Comparison of ENCODE assay signal across 15 mouse cellular contexts in the genomic region with DNA sequence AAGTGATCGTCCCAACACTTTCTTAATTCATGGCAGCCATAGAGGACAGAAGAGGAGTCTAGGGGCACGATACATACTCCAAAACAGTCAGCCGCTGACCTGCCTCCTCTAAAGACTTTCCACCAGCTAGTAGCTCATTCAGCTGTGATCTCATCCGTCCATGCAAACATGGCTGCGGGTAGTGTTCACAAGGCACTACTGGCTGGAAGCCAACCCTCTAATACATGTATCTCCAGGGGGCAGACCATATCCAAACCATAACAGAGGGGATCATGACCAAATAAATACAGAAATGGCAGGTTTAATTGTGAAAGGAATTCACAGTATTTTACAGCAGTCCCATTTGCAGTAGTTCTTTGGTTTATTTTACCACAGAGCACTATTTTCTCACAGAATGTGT.
A peak's percentile ranks its signal among the peaks of the same experiment; 100 is the strongest.
DNase-seq lines count a peak whose midpoint lies in the region; ATAC-seq lines count a peak whose summit lies in the region.
"Had no signal": no experiment of that assay in that cellular context is flagged by ENCODE, and none has a peak within 500 bp of the region (broad histone marks: within the 10 kb centered on the region; RNA-seq: fewer than 3 reads in every experiment).

No protein-coding gene starts in this region.

- peaks cover 11% of the 10 kb centered on the region for H3K36me3 ChIP-seq in hindbrain, embryonic 14.5 days (replicated peaks; ENCODE audit: control insufficient read depth, insufficient read depth)
- H3K36me3 ChIP-seq in hindbrain, embryonic 16.5 days (ENCODE audit: control insufficient read depth, insufficient read depth, low read length): no peaks in the 10 kb centered on the region
- no peaks in the 10 kb centered on the region for H3K36me3 ChIP-seq in neural tube, embryonic 11.5 days (ENCODE audit: control insufficient read depth, insufficient read depth, low read length)
- H3K36me3 ChIP-seq: intestine, embryonic 15.5 days; kidney, embryonic 15.5 days had no signal

- no peaks in the 10 kb centered on the region for H3K9me3 ChIP-seq in hindbrain, embryonic 14.5 days (ENCODE audit: control insufficient read depth, low read length)
- no peaks in the 10 kb centered on the region for H3K9me3 ChIP-seq in hindbrain, embryonic 16.5 days (ENCODE audit: control insufficient read depth, low read length)
- H3K9me3 ChIP-seq in neural tube, embryonic 11.5 days (ENCODE audit: control insufficient read depth, low read length): no peaks in the 10 kb centered on the region
- H3K9me3 ChIP-seq: intestine, embryonic 15.5 days; kidney, embryonic 15.5 days; midbrain, embryonic 12.5 days had no signal

- no peak overlapping the region for H3K9ac ChIP-seq in hindbrain, embryonic 14.5 days
- no peak overlapping the region for H3K9ac ChIP-seq in hindbrain, embryonic 16.5 days (ENCODE audit: low read depth, low read length)
- H3K9ac ChIP-seq in neural tube, embryonic 11.5 days (ENCODE audit: low read length): no peak overlapping the region
- H3K9ac ChIP-seq: intestine, embryonic 15.5 days; kidney, embryonic 15.5 days; midbrain, embryonic 12.5 days had no signal

- ATAC-seq in hindbrain, embryonic 14.5 days (ENCODE audit: low FRiP score): peak; percentile 43; the same call in 1 of the 2 replicates
- ATAC-seq in hindbrain, embryonic 16.5 days: no peak
- ATAC-seq in neural tube, embryonic 11.5 days (ENCODE audit: insufficient read depth, low FRiP score, low TSS enrichment): no peak
- ATAC-seq: intestine, embryonic 15.5 days had no signal

- no peak overlapping the region for H3K4me3 ChIP-seq in hindbrain, embryonic 14.5 days (replicated peaks; ENCODE audit: low read length)
- no peak overlapping the region for H3K4me3 ChIP-seq in hindbrain, embryonic 16.5 days (ENCODE audit: low read length)
- H3K4me3 ChIP-seq in neural tube, embryonic 11.5 days (ENCODE audit: low read depth, low read length): no peak overlapping the region
- H3K4me3 ChIP-seq: intestine, embryonic 15.5 days; kidney, embryonic 15.5 days; midbrain, embryonic 12.5 days had no signal

- H3K27ac ChIP-seq in hindbrain, embryonic 14.5 days: no peak overlapping the region
- H3K27ac ChIP-seq in hindbrain, embryonic 16.5 days (ENCODE audit: low read depth, low read length): no peak overlapping the region
- H3K27ac ChIP-seq in neural tube, embryonic 11.5 days (ENCODE audit: low read depth, low read length): no peak overlapping the region
- H3K27ac ChIP-seq: intestine, embryonic 15.5 days; kidney, embryonic 15.5 days; midbrain, embryonic 12.5 days had no signal

- WGBS in hindbrain, embryonic 14.5 days: 60% methylated on average over 5 of the region's 5 CpGs
- 63% methylated on average over 5 of the region's 5 CpGs for WGBS in hindbrain, embryonic 16.5 days
- WGBS in neural tube, embryonic 11.5 days: 80% methylated on average over 5 of the region's 5 CpGs

- no peak overlapping the region for H3K4me2 ChIP-seq in hindbrain, embryonic 14.5 days (replicated peaks)
- no peak overlapping the region for H3K4me2 ChIP-seq in hindbrain, embryonic 16.5 days (ENCODE audit: low read length)
- no peak overlapping the region for H3K4me2 ChIP-seq in neural tube, embryonic 11.5 days (ENCODE audit: low read depth)
- H3K4me2 ChIP-seq: heart, embryonic 11.5 days; intestine, embryonic 15.5 days; kidney, embryonic 15.5 days; midbrain, embryonic 12.5 days had no signal

- peak; percentile 52 to 55 for DNase-seq in cerebellum, postnatal 10 days
- DNase-seq in cerebellum, adult 11 months: no peak
- peak; percentile 29 for DNase-seq in hindbrain, embryonic 14.5 days (ENCODE audit: low spot score)
- DNase-seq in neural tube, embryonic 11.5 days (ENCODE audit: low spot score): peak; percentile 13
- DNase-seq in neural tube, embryonic 10.5 days (ENCODE audit: extremely low spot score, low spot score): no peak
- no peak for DNase-seq in testis, postnatal 14 days (ENCODE audit: low spot score)
- DNase-seq in gastrocnemius, postnatal 10 days: no peak
- DNase-seq: gastrocnemius, postnatal 25 days; liver; lung, adult 18-20 months had no signal

- no peaks in the 10 kb centered on the region for H3K4me1 ChIP-seq in hindbrain, embryonic 14.5 days (replicated peaks; ENCODE audit: control insufficient read depth, insufficient read depth, low read length)
- H3K4me1 ChIP-seq in hindbrain, embryonic 16.5 days (ENCODE audit: control insufficient read depth, insufficient read depth, low read depth, low read length): no peaks in the 10 kb centered on the region
- H3K4me1 ChIP-seq in neural tube, embryonic 11.5 days (ENCODE audit: control insufficient read depth, insufficient read depth, low read length): no peaks in the 10 kb centered on the region
- H3K4me1 ChIP-seq: intestine, embryonic 15.5 days; kidney, embryonic 15.5 days; midbrain, embryonic 12.5 days had no signal

- H3K27me3 ChIP-seq in hindbrain, embryonic 14.5 days (ENCODE audit: control insufficient read depth, insufficient read depth, low read length): no peaks in the 10 kb centered on the region
- no peaks in the 10 kb centered on the region for H3K27me3 ChIP-seq in hindbrain, embryonic 16.5 days (replicated peaks; ENCODE audit: control insufficient read depth, insufficient read depth, low read length)
- no peaks in the 10 kb centered on the region for H3K27me3 ChIP-seq in neural tube, embryonic 11.5 days (ENCODE audit: control insufficient read depth, insufficient read depth, low read length)
- H3K27me3 ChIP-seq: intestine, embryonic 15.5 days; kidney, embryonic 15.5 days; midbrain, embryonic 12.5 days had no signal

Comparison
In these comparisons a context has a peak if more than half of its experiments do, and no peak if none do; other contexts are left out.
1. DNase-seq: peak in cerebellum, postnatal 10 days (2 of 2), hindbrain, embryonic 14.5 days (single experiment) and neural tube, embryonic 11.5 days (single experiment); none in cerebellum, adult 11 months (single experiment), neural tube, embryonic 10.5 days (single experiment), testis, postnatal 14 days (single experiment) and gastrocnemius, postnatal 10 days (single experiment).